Mouse (Mus musculus): ENCODE results near the gene Zscan4e. TPM values are rescaled to one million over a fixed set of nuclear protein-coding genes. Genes with fewer than 3 reads are reported as not detected.
"Not testable (repeated sequence)": the region's sequence is repeated elsewhere in the genome, so short reads cannot be mapped to it uniquely, and the experiment has no call there.

Zscan4e gene
- not detected in 3 replicates for total RNA-seq (2017)

GRCm38 (mm10) chr7:11310582-11310981 is at the start of gene Zscan4e:
Gene Zscan4e, minus strand, starts transcription at chr7:11310682.
- not testable (repeated sequence) for ATAC-seq (replicated peaks; ENCODE audit: insufficient number of reproducible peaks, low FRiP score, low TSS enrichment, poor library complexity, severe bottlenecking)

Other genes with a start within 250 kb of the Zscan4e start
- not detected in 3 replicates for gene Zscan4-ps1, start 241.0 kb downstream of the Zscan4e start, total RNA-seq (2017)
- gene Zscan4d, start 144.5 kb downstream of the Zscan4e start, total RNA-seq (2017): not detected in 3 replicates
- not detected in 3 replicates for gene Zscan4f, start 87.2 kb upstream of the Zscan4e start, total RNA-seq (2017)
- gene Zscan4-ps2, start 203.6 kb upstream of the Zscan4e start, total RNA-seq (2017): not detected in 3 replicates